Mouse (Mus musculus) lung, postnatal 10 days (tissue): ENCODE measurements around the gene Sptb.
A peak's percentile ranks its signal among the peaks of the same experiment; 100 is the strongest.

Experiments
- DNase-seq: peaks from one replicate; pipeline ENCODE4 v3.0.0; 2021

The Sptb gene

GRCm38 (mm10) chr12:76572261-76573251 is 137.8 kb downstream of the Sptb start:
- no peak for DNase-seq

DNA sequence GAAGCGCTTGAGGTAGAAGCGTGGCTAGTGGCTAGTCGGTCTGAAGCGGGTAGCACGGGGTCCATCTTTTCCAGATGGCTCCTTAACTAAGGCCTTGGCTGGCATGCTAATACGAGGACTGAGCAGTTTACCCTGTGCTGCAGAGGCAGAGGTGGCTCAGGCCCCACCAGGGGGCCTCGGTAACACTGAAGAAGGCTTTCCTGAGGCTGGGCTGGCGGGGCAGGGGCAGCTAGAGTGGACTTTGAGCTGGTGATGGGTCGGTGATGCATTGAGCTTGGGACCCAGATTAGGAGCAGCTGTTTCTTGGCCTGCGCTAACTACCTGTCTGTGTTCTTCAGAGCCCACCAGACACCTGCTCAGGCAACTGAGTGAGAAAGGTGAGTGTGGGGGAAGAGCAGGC is 139.1 kb downstream of the Sptb start:
- DNase-seq, result no peak

- DNase-seq, result no peak
These were observed 140.0 kb downstream of the Sptb start for GRCm38 (mm10) chr12:76570221-76570940.

- no peak for DNase-seq
These were observed 144.1 kb downstream of the Sptb start for GRCm38 (mm10) chr12:76566284-76566683.

GRCm38 (mm10) chr12:76562196-76562595 is 148.2 kb downstream of the Sptb start:
- peak; percentile 23 for DNase-seq

GRCm38 (mm10) chr12:76558206-76558605 is 152.1 kb downstream of the Sptb start:
- no peak for DNase-seq

GRCm38 (mm10) chr12:76556745-76557389 is 153.5 kb downstream of the Sptb start:
- no peak for DNase-seq

GRCm38 (mm10) chr12:76556187-76556586 is 154.2 kb downstream of the Sptb start:
- no peak for DNase-seq

- DNase-seq, result no peak
These were observed 155.4 kb downstream of the Sptb start for GRCm38 (mm10) chr12:76554871-76555386.

GRCm38 (mm10) chr12:76554392-76554791 is 156.0 kb downstream of the Sptb start:
- DNase-seq, result no peak

DNA sequence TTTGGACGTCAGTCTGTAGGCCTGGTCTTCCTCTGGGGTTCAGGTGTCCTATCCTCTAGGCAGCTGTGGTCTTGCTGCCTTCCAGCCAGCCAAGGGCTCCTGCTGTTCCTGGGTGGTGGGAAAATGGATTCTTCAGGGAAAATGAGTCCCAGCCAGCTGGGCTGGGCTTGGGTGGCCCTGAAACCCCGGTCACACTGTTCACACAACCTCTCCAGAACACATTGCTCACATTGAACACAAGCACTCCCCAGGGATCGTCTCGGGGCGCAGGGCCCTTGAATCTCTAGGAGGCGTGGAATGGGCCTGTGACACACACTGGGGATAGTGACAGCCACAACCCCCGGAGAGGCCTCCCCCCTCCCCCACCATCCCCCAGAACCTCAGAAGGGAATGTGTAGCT is 156.4 kb downstream of the Sptb start:
- DNase-seq, result peak; percentile 45

DNA sequence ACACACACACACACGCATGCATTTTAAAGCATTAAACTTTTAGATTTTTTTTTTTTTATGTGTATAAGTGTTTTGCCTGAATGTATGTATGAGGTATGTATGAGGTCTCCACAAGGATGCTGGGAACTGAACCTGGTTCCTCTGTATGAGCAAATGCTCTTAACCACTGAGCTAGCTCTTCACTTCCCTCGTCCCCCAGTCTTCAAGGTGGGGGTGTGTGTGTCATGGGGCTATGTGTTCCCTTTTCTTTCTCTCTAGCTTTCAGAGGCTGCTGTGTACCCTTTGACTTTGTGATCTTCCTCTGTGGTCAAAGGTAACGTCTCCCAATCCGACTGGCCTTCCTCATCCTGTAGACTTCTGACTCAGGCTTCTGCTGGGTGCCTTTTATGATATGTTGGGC is 157.4 kb downstream of the Sptb start:
- no peak for DNase-seq

GRCm38 (mm10) chr12:76552321-76552720 is 158.0 kb downstream of the Sptb start:
- peak; percentile 59 for DNase-seq

DNA sequence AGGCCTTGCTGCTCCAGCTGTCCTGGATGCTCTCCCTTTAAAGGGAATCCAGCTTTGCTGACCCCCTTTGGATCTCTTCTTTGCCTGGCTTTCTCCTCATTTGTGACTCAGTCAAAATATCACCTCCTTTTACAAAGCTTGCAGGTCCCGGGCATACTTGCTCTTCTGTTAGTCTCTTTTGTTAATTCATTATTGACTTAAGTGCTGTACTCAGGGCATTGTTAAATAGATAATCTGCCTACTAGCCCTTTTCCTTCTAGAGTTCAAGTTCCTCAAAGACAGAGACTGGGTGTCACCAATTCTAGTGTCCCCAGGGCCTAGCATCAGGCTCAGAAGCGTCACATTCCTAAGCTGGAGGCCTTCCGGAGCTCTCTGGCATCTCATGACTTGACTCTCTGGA is 161.1 kb downstream of the Sptb start:
- DNase-seq, result no peak

GRCm38 (mm10) chr12:76548082-76548423 is 162.3 kb downstream of the Sptb start:
- no peak for DNase-seq

GRCm38 (mm10) chr12:76547409-76548081 is 162.8 kb downstream of the Sptb start:
- DNase-seq, result peak; percentile 60

DNA sequence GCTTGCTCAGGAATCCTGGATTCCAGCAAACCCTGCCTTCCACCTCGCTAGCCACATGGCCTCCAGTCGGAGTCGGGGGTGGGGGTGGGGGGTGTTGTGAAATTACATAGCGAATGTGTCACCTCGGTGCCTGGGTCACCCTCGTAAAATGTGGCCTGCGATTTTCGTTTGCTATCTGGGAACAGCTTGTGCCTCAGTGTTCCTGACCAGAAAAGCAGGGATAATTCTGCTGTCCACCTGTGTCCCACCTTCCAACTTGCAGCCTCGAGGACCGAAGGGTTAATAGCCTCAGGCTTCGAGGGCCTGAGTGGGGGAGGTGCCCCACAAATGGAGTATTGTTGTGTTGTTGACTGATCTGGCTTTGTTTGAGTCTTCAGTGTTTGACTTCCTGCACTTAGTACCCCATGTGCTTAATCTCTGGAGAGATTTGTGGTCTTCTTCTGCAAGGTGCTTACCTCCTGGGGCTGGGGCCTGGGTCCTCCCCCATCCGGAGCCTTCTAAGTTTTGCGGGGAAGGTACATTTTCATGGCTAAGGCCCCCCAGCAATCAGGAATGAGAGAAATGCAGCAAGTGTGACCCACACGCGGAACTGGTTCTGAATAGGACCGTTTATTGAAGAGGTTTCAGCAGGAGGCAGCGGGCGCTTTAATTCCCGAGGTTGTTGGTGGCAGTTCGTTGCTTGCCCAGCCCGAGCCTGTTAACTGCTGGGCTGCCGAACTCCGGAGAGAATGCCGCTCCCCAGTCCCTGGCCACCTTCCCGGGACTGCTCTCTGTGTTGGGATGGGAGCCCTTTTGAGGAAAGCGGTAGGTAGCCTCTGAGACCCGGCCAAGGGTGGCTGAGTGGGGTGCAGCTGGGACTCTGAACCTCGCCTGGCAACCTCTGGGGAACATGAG is 163.7 kb downstream of the Sptb start:
- DNase-seq, result peak; percentile 51

DNA sequence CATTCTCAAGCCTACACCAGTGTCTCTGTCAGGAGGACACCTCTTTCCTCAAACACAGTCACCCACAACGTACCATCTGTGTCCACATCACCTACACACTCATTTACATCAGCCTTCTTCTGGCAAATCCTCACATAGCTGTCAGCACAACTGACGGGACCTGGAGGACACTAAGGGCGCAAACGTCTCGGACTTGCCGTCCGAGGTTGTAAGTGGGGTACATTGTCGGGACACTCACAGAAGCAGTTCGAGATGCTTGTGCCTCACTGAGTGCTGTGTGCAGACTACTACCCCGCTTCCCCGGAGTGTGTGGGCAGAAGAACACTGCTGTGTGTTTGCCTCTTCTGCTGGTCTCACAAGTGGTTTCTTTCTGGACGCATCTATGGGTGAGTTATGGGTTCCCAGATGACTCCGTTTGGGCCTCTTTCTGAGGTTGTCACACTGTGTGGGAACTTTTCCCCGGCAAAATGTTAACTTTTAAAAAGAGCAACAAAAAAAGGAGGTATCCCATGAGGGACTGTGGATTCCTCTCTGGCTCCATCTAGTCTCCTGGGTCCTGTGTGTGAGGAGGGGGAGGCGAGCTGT is 164.5 kb downstream of the Sptb start:
- DNase-seq, result no peak

DNA sequence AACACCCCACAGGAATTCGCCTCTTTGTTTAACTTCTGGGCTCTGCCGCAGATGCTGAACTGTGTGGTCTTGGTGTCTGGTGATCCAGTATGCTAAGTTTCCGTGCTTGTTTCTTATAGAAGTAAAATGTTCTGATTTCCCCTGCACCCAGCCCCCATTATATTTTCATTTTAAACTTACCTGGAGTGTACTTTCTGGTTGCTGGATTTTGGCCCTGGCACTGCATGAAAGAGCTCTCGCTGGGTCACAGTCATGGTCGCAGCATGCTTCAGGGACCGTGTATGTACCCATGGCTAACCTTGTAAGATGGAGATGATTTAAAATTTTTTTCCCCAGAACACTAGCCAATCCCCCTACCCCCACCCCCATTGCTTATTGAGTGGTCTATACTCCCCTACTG is 168.5 kb downstream of the Sptb start:
- DNase-seq, result no peak

GRCm38 (mm10) chr12:76541475-76541874 is 168.9 kb downstream of the Sptb start:
- DNase-seq, result no peak

- DNase-seq, result no peak
These were observed 169.6 kb downstream of the Sptb start for GRCm38 (mm10) chr12:76540701-76541221.
